ENCODE assay signal across 24 mouse cellular contexts in genomic region chr15:63310426-63310825, GRCm38 (mm10).
"Had no signal": no experiment of that assay in that cellular context is flagged by ENCODE, and none has a peak within 500 bp of the region (broad histone marks: within the 10 kb centered on the region; RNA-seq: fewer than 3 reads in every experiment).

No protein-coding gene starts in this region.

- H3K4me2 ChIP-seq: heart, embryonic 12.5 days; hindbrain, embryonic 13.5 days; hindbrain, embryonic 15.5 days; intestine, embryonic 15.5 days; limb, embryonic 13.5 days; limb, embryonic 15.5 days; liver, embryonic 12.5 days had no signal

- H3K9ac ChIP-seq: heart, embryonic 12.5 days; hindbrain, embryonic 13.5 days; hindbrain, embryonic 15.5 days; intestine, embryonic 15.5 days; limb, embryonic 13.5 days; limb, embryonic 15.5 days; liver, embryonic 12.5 days; liver, embryonic 14.5 days had no signal

- H3K4me3 ChIP-seq: heart, embryonic 10.5 days; heart, embryonic 12.5 days; hindbrain, embryonic 10.5 days; hindbrain, embryonic 13.5 days; hindbrain, embryonic 15.5 days; intestine, embryonic 15.5 days; limb, embryonic 13.5 days; limb, embryonic 15.5 days; liver, embryonic 12.5 days had no signal

- H3K27me3 ChIP-seq: heart, embryonic 12.5 days; hindbrain, embryonic 13.5 days; hindbrain, embryonic 15.5 days; intestine, embryonic 15.5 days; limb, embryonic 13.5 days; limb, embryonic 15.5 days; liver, embryonic 12.5 days had no signal

- H3K9me3 ChIP-seq: heart, embryonic 10.5 days; heart, embryonic 12.5 days; hindbrain, embryonic 10.5 days; hindbrain, embryonic 13.5 days; hindbrain, embryonic 15.5 days; intestine, embryonic 15.5 days; limb, embryonic 13.5 days; limb, embryonic 15.5 days; liver, embryonic 12.5 days had no signal

- H3K36me3 ChIP-seq: heart, embryonic 10.5 days; heart, embryonic 12.5 days; hindbrain, embryonic 10.5 days; hindbrain, embryonic 13.5 days; hindbrain, embryonic 15.5 days; intestine, embryonic 15.5 days; limb, embryonic 13.5 days; limb, embryonic 15.5 days; liver, embryonic 12.5 days had no signal

- ATAC-seq: inflammation-experienced regulatory T-cells, adult 6 months; intestine, embryonic 15.5 days; intestine, postnatal 0 days; liver, embryonic 12.5 days had no signal

- H3K27ac ChIP-seq: heart, embryonic 10.5 days; hindbrain, embryonic 10.5 days; hindbrain, embryonic 13.5 days; hindbrain, embryonic 15.5 days; intestine, embryonic 15.5 days; limb, embryonic 13.5 days; limb, embryonic 15.5 days; liver, embryonic 12.5 days; liver, embryonic 14.5 days had no signal

- DNase-seq: gastrocnemius, postnatal 14 days; gastrocnemius, postnatal 36 days; heart, adult 11 months; heart, postnatal 10 days; heart, postnatal 4 days; kidney, adult 18-20 months; kidney, adult 8-10 months; kidney, postnatal 10 days; kidney, postnatal 36 days; layer of hippocampus, adult 9-11 months; layer of hippocampus, postnatal 36 days; left cerebral cortex, postnatal 4 days had no signal

- H3K4me1 ChIP-seq: heart, embryonic 10.5 days; heart, embryonic 12.5 days; hindbrain, embryonic 10.5 days; hindbrain, embryonic 13.5 days; hindbrain, embryonic 15.5 days; intestine, embryonic 15.5 days; limb, embryonic 13.5 days; limb, embryonic 15.5 days; liver, embryonic 12.5 days had no signal
